Mouse (Mus musculus): ENCODE measurements around the gene Gar1.

DNA sequence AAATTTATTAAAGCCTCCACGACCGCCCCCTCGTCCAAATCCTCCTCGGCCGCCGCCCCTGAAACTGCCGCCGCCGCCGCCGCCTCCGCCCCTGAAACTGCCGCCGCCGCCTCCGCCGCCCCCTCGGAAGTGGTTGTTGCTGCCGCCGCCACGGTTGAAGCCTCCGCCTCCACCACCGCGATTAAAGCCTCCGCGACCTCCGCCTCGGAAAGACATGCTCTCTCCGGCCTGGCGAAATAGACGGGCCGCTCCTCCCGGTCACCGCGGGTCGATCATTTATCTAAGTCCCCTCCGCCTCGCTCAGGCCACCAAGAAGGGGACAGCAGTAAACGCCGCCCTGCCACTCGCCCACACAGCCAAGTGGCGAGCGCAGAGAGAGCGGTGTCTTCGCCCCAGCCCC is 570 bp downstream of the Gar1 start:
- TF ChIP-seq EP300 (IDR thresholded peaks at IDR 0.05; ENCODE audit: low read depth) = no peak
- TF ChIP-seq CTCF (IDR thresholded peaks at IDR 0.05; ENCODE audit: low read depth) = no peak
